ENCODE assay signal across 9 mouse cellular contexts in the genomic region with DNA sequence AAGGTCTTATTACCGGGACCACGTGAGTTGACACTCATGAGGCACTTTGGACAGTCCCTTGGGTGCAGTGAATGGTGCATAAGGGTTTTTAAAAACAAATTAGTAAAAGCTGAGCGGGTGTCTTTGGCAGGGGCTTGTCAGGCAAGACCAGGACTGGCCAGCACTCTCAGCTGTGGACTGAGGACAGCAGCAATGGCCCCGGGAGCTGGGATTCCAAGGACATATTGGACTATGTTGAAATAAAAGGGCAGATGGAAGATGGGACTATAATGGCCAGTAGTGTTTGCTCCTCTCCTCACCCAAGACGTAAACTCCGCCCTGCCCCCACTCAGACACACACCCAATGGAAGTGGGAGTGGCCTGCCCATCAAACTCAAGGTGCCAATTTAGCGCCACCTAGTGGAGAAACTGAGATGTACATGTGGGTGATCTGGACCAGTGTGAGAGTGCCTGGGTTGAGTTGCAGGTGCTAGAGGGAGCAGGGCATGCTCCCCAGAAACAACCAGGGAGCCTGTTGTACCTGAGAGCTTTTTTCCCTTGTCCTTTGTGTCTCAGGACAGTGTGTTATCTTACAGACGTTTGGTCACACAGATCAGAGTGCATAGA.
DNase-seq lines count a peak whose midpoint lies in the region; ATAC-seq and TF ChIP-seq lines count a peak whose summit lies in the region.
"Had no signal": no experiment of that assay in that cellular context is flagged by ENCODE, and none has a peak within 500 bp of the region (broad histone marks: within the 10 kb centered on the region; RNA-seq: fewer than 3 reads in every experiment).

No protein-coding gene starts in this region.

- H3K4me2 ChIP-seq in midbrain, embryonic 15.5 days = no peak overlapping the region
- H3K4me2 ChIP-seq: embryonic facial prominence, embryonic 15.5 days had no signal

- no peak overlapping the region for H3K9ac ChIP-seq in midbrain, embryonic 15.5 days
- H3K9ac ChIP-seq: embryonic facial prominence, embryonic 15.5 days had no signal

- no peak for TF ChIP-seq POLR2A in kidney, adult 2 months (IDR thresholded peaks at IDR 0.05; ENCODE audit: low read depth, low read length)

- intact Hi-C loops in left cerebral cortex, postnatal 36 days (cut with DNase I) = no loop called here

- no peaks in the 10 kb centered on the region for H3K4me1 ChIP-seq in kidney, adult 2 months (ENCODE audit: control insufficient read depth, insufficient read depth, low read length)
- H3K4me1 ChIP-seq in midbrain, embryonic 15.5 days = peaks cover 17% of the 10 kb centered on the region; the same call in 1 of the 2 replicates

- H3K4me3 ChIP-seq in kidney, adult 2 months (ENCODE audit: insufficient read depth, low read depth, low read length) = no peak overlapping the region
- H3K4me3 ChIP-seq in midbrain, embryonic 15.5 days = no peak overlapping the region
- H3K4me3 ChIP-seq: embryonic facial prominence, embryonic 15.5 days had no signal

- ATAC-seq in midbrain, embryonic 15.5 days (replicated peaks) = 0 out of 2 replicates have a peak, but pooled peaks have one; percentile 12

- no peaks in the 10 kb centered on the region for H3K9me3 ChIP-seq in midbrain, embryonic 15.5 days
- H3K9me3 ChIP-seq: embryonic facial prominence, embryonic 15.5 days had no signal

- no peaks in the 10 kb centered on the region for H3K27me3 ChIP-seq in kidney, adult 2 months (replicated peaks; ENCODE audit: control insufficient read depth, insufficient read depth, low read length)
- H3K27me3 ChIP-seq in midbrain, embryonic 15.5 days (replicated peaks) = 0 out of 2 replicates have a peak, but pooled peaks cover 5% of the 10 kb centered on the region

- no peak overlapping the region for H3K27ac ChIP-seq in kidney, adult 2 months (ENCODE audit: insufficient read depth, low read depth, low read length)
- H3K27ac ChIP-seq in midbrain, embryonic 15.5 days = no peak overlapping the region
- H3K27ac ChIP-seq: embryonic facial prominence, embryonic 15.5 days had no signal

- DNase-seq in spleen, postnatal 36 days (ENCODE audit: low spot score in 2 of 2) = peak; percentile 9 to 27
- DNase-seq in spleen, adult 18-20 months = no peak
- peak; percentile 36 to 39 for DNase-seq in cerebellum, adult 18-20 months
- peak; percentile 67 for DNase-seq in forelimb bud, embryonic 11.5 days (ENCODE audit: low read depth, low spot score)
- DNase-seq in kidney, adult 2 months = peak; percentile 61
- DNase-seq in left cerebral cortex, postnatal 36 days (ENCODE audit: low spot score in 2 of 2) = peak; percentile 25 to 27
- DNase-seq in thymus, postnatal 14 days = peak; percentile 37

- WGBS in kidney, adult 2 months = 20% methylated on average over 8 of the region's 8 CpGs
- 18% methylated on average over 8 of the region's 8 CpGs for WGBS in midbrain, embryonic 15.5 days

- TF ChIP-seq CTCF in kidney, adult 2 months (conservative IDR thresholded peaks at IDR 0.05; ENCODE audit: insufficient read depth, insufficient read length, low read depth, low read length) = peak; percentile 58

- H3K36me3 ChIP-seq in kidney, adult 2 months (ENCODE audit: control insufficient read depth, insufficient read depth, low read length) = no peaks in the 10 kb centered on the region
- H3K36me3 ChIP-seq in midbrain, embryonic 15.5 days (replicated peaks) = no peaks in the 10 kb centered on the region
- H3K36me3 ChIP-seq: embryonic facial prominence, embryonic 15.5 days had no signal

Comparison
In these comparisons a context has a peak if more than half of its experiments do, and no peak if none do; other contexts are left out.
1. DNase-seq: peak in spleen, postnatal 36 days (2 of 2), cerebellum, adult 18-20 months (2 of 2), forelimb bud, embryonic 11.5 days (single experiment), kidney, adult 2 months (single experiment), left cerebral cortex, postnatal 36 days (2 of 2) and thymus, postnatal 14 days (single experiment); none in spleen, adult 18-20 months (0 of 2).